Mouse (Mus musculus) cerebellum, adult 9-10 months (tissue): ENCODE data around the gene Ptgfrn.
A peak's percentile ranks its signal among the peaks of the same experiment; 100 is the strongest.

Source experiments
- DNase-seq: peaks from one replicate; pipeline ENCODE4 v3.0.0; 2022

Ptgfrn gene

GRCm38 (mm10) chr3:101034509-101034908, 75.6 kb downstream of the Ptgfrn start:
- no peak for DNase-seq

- no peak for DNase-seq
Measured at GRCm38 (mm10) chr3:101033644-101034043, 76.4 kb downstream of the Ptgfrn start.

- no peak for DNase-seq
Measured at GRCm38 (mm10) chr3:101031456-101032142, 78.5 kb downstream of the Ptgfrn start.

- DNase-seq = no peak
Measured at GRCm38 (mm10) chr3:101030630-101031029, 79.4 kb downstream of the Ptgfrn start.

GRCm38 (mm10) chr3:101029339-101029738, 80.7 kb downstream of the Ptgfrn start, which contains the start of gene Cd101:
Cd101 (minus strand) TSS chr3:101029556.
- DNase-seq = no peak

GRCm38 (mm10) chr3:101026741-101027140, 83.3 kb downstream of the Ptgfrn start:
- DNase-seq = no peak

- no peak for DNase-seq
Measured at GRCm38 (mm10) chr3:101022967-101023366, 87.1 kb downstream of the Ptgfrn start.

- no peak for DNase-seq
Measured at GRCm38 (mm10) chr3:101021481-101022051, 88.5 kb downstream of the Ptgfrn start.

- DNase-seq = no peak
Measured at GRCm38 (mm10) chr3:101021073-101021472, 89.0 kb downstream of the Ptgfrn start.

- DNase-seq = no peak
Measured at GRCm38 (mm10) chr3:101018494-101018893, 91.6 kb downstream of the Ptgfrn start.

- no peak for DNase-seq
Measured at GRCm38 (mm10) chr3:101016050-101016449, 94.0 kb downstream of the Ptgfrn start.

- DNase-seq = no peak
Measured at GRCm38 (mm10) chr3:101015254-101015653, 94.8 kb downstream of the Ptgfrn start.

- DNase-seq = no peak
Measured at GRCm38 (mm10) chr3:101013536-101013935, 96.5 kb downstream of the Ptgfrn start.

GRCm38 (mm10) chr3:101013005-101013404, 97.1 kb downstream of the Ptgfrn start:
- DNase-seq = no peak

- DNase-seq = no peak
Measured at GRCm38 (mm10) chr3:101012597-101012996, 97.5 kb downstream of the Ptgfrn start.

- DNase-seq = no peak
Measured at GRCm38 (mm10) chr3:101012131-101012571, 97.9 kb downstream of the Ptgfrn start.

- no peak for DNase-seq
Measured at GRCm38 (mm10) chr3:101011203-101011600, 98.9 kb downstream of the Ptgfrn start.

- no peak for DNase-seq
Measured at GRCm38 (mm10) chr3:101010589-101011202, 99.4 kb downstream of the Ptgfrn start.

- no peak for DNase-seq
Measured at GRCm38 (mm10) chr3:101007112-101007782, 102.8 kb downstream of the Ptgfrn start.

- no peak for DNase-seq
Measured at GRCm38 (mm10) chr3:101005392-101005791, 104.7 kb downstream of the Ptgfrn start.

- DNase-seq = no peak
Measured at GRCm38 (mm10) chr3:101003575-101004356, 106.3 kb downstream of the Ptgfrn start.

GRCm38 (mm10) chr3:100999732-101000131, 110.3 kb downstream of the Ptgfrn start:
- DNase-seq = no peak

- peak; percentile 26 for DNase-seq
Measured at GRCm38 (mm10) chr3:100998904-100999340, 111.2 kb downstream of the Ptgfrn start.
